Mouse (Mus musculus): Measurements from ENCODE around the gene Limch1. TPM values are rescaled to one million over a fixed set of nuclear protein-coding genes. Genes with fewer than 3 reads are reported as not detected.

Limch1 gene
- polyA plus RNA-seq (2016; fragmentation: Nextera tagmentation; extraction: Ambion mirVana): 61.6 and 61.9 TPM in 2 replicates

GRCm38 (mm10) chr5:66745390-66745995 is at the start of gene Limch1:
TSS of gene Limch1 (plus strand) at chr5:66745827.
- H3K9me3 ChIP-seq: no peaks in the 10 kb centered on the region
- ATAC-seq (ENCODE audit: insufficient number of reproducible peaks, insufficient read depth, low FRiP score, low TSS enrichment): peak; percentile 73
- WGBS: 1% methylated on average over 48 of the region's 50 CpGs
- peak within 1 kb of the TSS; percentile 94 for H3K4me2 ChIP-seq (replicated peaks)
- peak within 1 kb of the TSS; percentile 42 for H3K27ac ChIP-seq
- peaks cover 6% of the 10 kb centered on the region; the same call in 1 of the 2 replicates for H3K27me3 ChIP-seq
- peak within 1 kb of the TSS; percentile 64 for H3K4me3 ChIP-seq
- H3K9ac ChIP-seq: peak within 1 kb of the TSS; percentile 74
- H3K36me3 ChIP-seq: no peaks in the 10 kb centered on the region
- H3K4me1 ChIP-seq: peaks cover 22% of the 10 kb centered on the region

GRCm38 (mm10) chr5:66697119-66697518 is 48.5 kb upstream of the Limch1 start:
- no peak overlapping the region for H3K27ac ChIP-seq
- ATAC-seq (ENCODE audit: insufficient number of reproducible peaks, insufficient read depth, low FRiP score, low TSS enrichment): no peak
- H3K4me1 ChIP-seq: no peaks in the 10 kb centered on the region
- H3K9ac ChIP-seq: no peak overlapping the region
- H3K27me3 ChIP-seq: no peaks in the 10 kb centered on the region
- H3K4me3 ChIP-seq: no peak overlapping the region
- no peaks in the 10 kb centered on the region for H3K9me3 ChIP-seq
- H3K36me3 ChIP-seq: no peaks in the 10 kb centered on the region
- H3K4me2 ChIP-seq (replicated peaks): no peak overlapping the region

DNA sequence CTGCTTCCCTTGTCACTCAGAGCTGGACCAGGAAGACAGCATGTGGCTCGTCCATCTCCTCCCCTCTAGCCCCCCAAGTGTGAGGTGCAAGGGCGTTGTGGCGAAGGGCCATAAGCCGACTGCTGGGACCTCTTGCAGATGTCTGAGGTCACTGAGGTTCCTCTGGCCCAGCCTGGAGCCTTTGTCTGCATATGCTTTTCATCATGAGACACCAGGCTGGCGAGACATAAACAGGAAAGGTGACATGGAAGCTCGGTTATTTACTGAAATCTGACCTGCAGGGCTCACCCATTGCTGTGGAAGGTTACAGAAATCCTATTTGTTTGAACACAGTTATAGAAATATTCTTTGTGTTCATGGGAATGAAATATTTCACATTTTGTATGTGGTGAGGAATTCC is 45.7 kb upstream of the Limch1 start:
- no peak overlapping the region for H3K4me3 ChIP-seq
- H3K36me3 ChIP-seq: no peaks in the 10 kb centered on the region
- no peaks in the 10 kb centered on the region for H3K27me3 ChIP-seq
- no peak overlapping the region for H3K27ac ChIP-seq
- ATAC-seq (ENCODE audit: insufficient number of reproducible peaks, insufficient read depth, low FRiP score, low TSS enrichment): no peak
- WGBS: 20% methylated on average over 6 of the region's 6 CpGs
- no peak overlapping the region for H3K9ac ChIP-seq
- no peak overlapping the region for H3K4me2 ChIP-seq (replicated peaks)
- H3K4me1 ChIP-seq: peaks cover 6% of the 10 kb centered on the region; the same call in 1 of the 2 replicates
- no peaks in the 10 kb centered on the region for H3K9me3 ChIP-seq

GRCm38 (mm10) chr5:66701951-66702350 is 43.7 kb upstream of the Limch1 start:
- no peak overlapping the region for H3K4me3 ChIP-seq
- WGBS: 88% methylated on average over 4 of the region's 4 CpGs
- no peaks in the 10 kb centered on the region for H3K27me3 ChIP-seq
- H3K9me3 ChIP-seq: no peaks in the 10 kb centered on the region
- H3K9ac ChIP-seq: no peak overlapping the region
- H3K27ac ChIP-seq: no peak overlapping the region
- no peak for ATAC-seq (ENCODE audit: insufficient number of reproducible peaks, insufficient read depth, low FRiP score, low TSS enrichment)
- no peak overlapping the region for H3K4me2 ChIP-seq (replicated peaks)
- no peaks in the 10 kb centered on the region for H3K36me3 ChIP-seq
- H3K4me1 ChIP-seq: peaks cover 6% of the 10 kb centered on the region; the same call in 1 of the 2 replicates

DNA sequence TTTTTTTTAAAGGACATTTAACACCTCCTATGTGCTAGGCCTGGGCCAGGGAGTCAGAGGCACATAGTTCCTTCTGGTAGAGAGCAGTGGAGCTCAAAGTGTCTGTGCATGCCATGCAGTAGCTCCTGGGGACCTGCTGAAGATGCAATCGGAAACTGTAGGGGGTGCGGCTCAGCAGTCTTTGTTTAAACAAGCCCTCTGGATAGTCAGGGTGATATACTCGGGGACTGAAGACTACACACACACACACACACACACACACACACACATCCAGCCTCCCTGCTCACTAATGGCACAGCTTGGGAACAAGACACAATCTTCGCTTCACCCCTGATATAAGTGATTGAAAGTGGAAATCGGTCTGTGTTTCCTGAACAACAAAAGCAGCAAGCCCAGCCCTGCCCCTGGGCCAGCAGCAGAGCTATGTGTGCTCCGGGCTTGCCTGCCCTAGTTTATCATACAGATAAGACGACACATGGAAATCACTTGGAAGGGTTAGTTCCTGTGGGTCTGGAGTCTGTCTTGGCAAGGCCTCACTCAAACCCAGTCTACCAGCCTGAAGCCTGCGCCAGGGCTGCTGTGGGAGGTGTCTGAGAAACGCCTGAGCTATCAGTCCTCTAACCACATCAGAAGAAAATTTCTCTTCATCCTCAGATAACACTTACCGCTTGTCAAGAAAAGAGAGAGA is 42.2 kb upstream of the Limch1 start:
- ATAC-seq (ENCODE audit: insufficient number of reproducible peaks, insufficient read depth, low FRiP score, low TSS enrichment): no peak

DNA sequence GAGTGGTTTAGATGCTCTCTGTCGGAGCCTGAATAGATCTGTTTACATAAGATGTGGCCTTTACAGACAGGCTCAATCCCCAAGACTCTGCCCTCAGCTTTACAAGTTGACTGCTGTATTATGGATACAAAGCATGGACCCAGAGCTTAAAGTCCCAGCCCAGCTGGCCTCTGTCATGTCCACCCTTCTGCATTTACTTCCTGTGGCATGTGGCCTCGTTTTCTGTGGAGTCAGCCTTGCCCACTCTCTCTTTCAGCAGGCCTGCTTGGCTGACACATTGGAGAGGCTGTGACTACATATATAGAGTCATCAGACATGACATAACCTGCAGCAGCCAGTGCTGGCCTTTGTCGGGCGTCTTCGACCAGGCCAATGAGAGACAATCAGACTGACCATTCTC is 37.8 kb upstream of the Limch1 start:
- Histone ChIP-seq H3K9me3 (no peaks in the 10 kb centered on the region), H3K4me1 (peaks cover 8% of the 10 kb centered on the region; the same call in 1 of the 2 replicates), H3K4me2 (replicated peaks) (no peak overlapping the region), H3K27me3 (no peaks in the 10 kb centered on the region), H3K4me3 (no peak overlapping the region), H3K9ac (no peak overlapping the region), H3K27ac (no peak overlapping the region), H3K36me3 (no peaks in the 10 kb centered on the region)
- WGBS: 71% methylated on average over 5 of the region's 5 CpGs
- no peak for ATAC-seq (ENCODE audit: insufficient number of reproducible peaks, insufficient read depth, low FRiP score, low TSS enrichment)

More for the DNA sequence above, 42.2 kb upstream of the Limch1 start:
- Histone ChIP-seq H3K4me1 (peaks cover 6% of the 10 kb centered on the region; the same call in 1 of the 2 replicates), H3K27me3 (no peaks in the 10 kb centered on the region), H3K9ac (no peak overlapping the region), H3K9me3 (no peaks in the 10 kb centered on the region), H3K4me3 (no peak overlapping the region), H3K27ac (no peak overlapping the region), H3K4me2 (replicated peaks) (no peak overlapping the region), H3K36me3 (no peaks in the 10 kb centered on the region)
- 42% methylated on average over 10 of the region's 10 CpGs for WGBS

DNA sequence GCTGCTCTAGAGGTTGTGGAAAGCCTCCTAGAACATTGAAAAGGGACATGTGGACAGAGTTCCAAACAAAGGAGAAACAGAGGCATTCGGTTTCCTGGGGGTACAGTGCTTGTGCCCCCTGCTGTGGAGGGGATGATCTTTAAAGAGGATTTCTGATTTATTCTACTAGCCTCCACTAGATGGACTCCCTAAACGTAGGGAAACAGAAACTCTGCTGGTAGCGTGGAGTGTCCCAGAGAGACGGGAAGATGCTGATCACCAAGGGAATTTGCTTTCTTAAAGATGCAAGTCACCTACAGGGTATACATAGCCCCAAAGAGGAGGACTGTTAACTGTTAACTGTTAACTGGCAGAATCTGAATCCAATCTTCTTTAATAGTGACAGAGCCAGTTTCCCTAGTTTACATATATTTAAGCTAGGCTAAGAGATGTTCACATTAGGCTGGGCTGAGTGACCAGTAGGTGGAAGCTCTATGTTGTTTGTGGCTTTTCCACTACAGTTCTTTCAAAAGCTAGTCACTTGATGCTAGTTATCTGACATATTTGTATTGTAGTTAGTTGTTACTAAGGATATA is 35.1 kb upstream of the Limch1 start:
- no peak overlapping the region for H3K4me3 ChIP-seq
- H3K4me2 ChIP-seq (replicated peaks): no peak overlapping the region
- H3K27ac ChIP-seq: no peak overlapping the region
- 8% methylated on average over 4 of the region's 4 CpGs for WGBS
- peaks cover 4% of the 10 kb centered on the region; the same call in 1 of the 2 replicates for H3K4me1 ChIP-seq
- H3K9ac ChIP-seq: no peak overlapping the region
- ATAC-seq (ENCODE audit: insufficient number of reproducible peaks, insufficient read depth, low FRiP score, low TSS enrichment): no peak
- H3K36me3 ChIP-seq: no peaks in the 10 kb centered on the region
- H3K9me3 ChIP-seq: no peaks in the 10 kb centered on the region
- no peaks in the 10 kb centered on the region for H3K27me3 ChIP-seq

DNA sequence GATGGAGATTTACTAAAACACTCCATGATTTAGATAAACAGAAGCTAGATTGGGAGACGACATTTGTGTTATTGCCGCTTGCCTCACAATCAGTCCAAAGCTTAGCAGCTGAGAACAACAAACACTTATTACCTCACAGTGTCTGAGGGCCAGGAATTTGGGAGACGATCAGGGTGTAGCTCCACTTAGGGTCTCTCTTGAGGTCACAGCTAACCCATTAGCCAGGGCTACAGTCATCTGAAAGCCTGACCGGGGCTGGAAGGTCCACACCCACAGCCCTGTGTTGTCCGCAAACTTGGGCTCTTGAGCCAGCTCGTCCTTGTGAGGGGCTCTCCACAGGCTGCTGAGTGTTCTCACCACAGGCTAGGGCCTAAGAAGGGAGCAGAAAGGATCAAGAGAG is 32.8 kb upstream of the Limch1 start:
- Histone ChIP-seq H3K27ac (no peak overlapping the region), H3K27me3 (no peaks in the 10 kb centered on the region), H3K9ac (no peak overlapping the region), H3K4me3 (no peak overlapping the region), H3K36me3 (no peaks in the 10 kb centered on the region), H3K4me1 (peaks cover 5% of the 10 kb centered on the region; the same call in 1 of the 2 replicates), H3K9me3 (no peaks in the 10 kb centered on the region), H3K4me2 (replicated peaks) (no peak overlapping the region)
- WGBS: 66% methylated on average over 6 of the region's 6 CpGs
- peak; percentile 19; the same call in 1 of the 2 replicates for ATAC-seq (ENCODE audit: insufficient number of reproducible peaks, insufficient read depth, low FRiP score, low TSS enrichment)

DNA sequence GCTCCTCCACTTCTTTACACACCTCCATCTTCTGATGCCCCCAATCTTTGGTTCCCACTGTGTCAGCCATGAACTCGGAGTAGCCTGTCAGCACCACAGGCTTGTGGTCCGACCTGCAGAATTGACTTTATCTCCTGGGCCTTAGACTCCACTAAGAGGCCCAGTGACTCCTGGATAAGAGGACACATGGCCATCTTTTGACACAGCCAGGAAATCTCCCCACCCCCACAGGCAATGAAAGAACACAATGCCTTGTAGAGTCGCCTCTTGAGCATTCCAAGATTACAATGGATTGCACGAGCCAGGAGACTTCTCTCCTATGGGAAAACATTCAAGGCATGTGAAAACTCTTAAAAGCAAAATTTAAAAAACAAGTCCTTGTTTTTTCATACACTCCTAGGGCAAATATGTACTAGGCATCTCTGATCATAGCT is 30.1 kb upstream of the Limch1 start:
- H3K9ac ChIP-seq: no peak overlapping the region
- peaks cover 7% of the 10 kb centered on the region; the same call in 1 of the 2 replicates for H3K4me1 ChIP-seq
- no peaks in the 10 kb centered on the region for H3K27me3 ChIP-seq
- no peak for ATAC-seq (ENCODE audit: insufficient number of reproducible peaks, insufficient read depth, low FRiP score, low TSS enrichment)
- H3K36me3 ChIP-seq: no peaks in the 10 kb centered on the region
- no peak overlapping the region for H3K4me3 ChIP-seq
- H3K4me2 ChIP-seq (replicated peaks): no peak overlapping the region
- no peaks in the 10 kb centered on the region for H3K9me3 ChIP-seq
- WGBS: 66% methylated on average over 4 of the region's 4 CpGs
- H3K27ac ChIP-seq: no peak overlapping the region

- Histone ChIP-seq H3K36me3 (no peaks in the 10 kb centered on the region), H3K9me3 (no peaks in the 10 kb centered on the region), H3K4me2 (replicated peaks) (no peak overlapping the region), H3K9ac (no peak overlapping the region), H3K4me3 (no peak overlapping the region), H3K27me3 (no peaks in the 10 kb centered on the region), H3K27ac (no peak overlapping the region), H3K4me1 (peaks cover 18% of the 10 kb centered on the region)
- WGBS: 45% methylated on average over 4 of the region's 4 CpGs
- no peak for ATAC-seq (ENCODE audit: insufficient number of reproducible peaks, insufficient read depth, low FRiP score, low TSS enrichment)
These were observed 27.7 kb upstream of the Limch1 start for GRCm38 (mm10) chr5:66717931-66718330.

DNA sequence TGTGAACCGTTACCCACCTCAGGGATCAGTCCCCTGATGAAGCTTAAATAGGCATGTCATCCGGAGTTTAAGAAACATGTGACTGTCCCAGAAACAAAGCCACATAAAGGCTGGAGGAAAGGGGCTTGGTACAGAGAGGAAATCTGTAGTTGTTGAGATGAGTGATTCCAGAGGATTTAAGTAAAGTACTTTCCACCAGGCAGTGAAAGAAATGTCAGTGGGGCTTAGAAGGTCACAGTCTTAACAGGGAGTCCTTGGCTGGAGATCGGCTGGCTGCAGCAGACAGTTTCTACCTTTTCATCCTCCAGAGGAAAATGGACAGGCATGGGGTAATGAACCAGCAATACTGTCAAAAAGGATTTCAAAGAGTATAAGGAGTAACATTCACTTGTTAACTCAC is 27.2 kb upstream of the Limch1 start:
- Histone ChIP-seq H3K4me3 (no peak overlapping the region), H3K27ac (no peak overlapping the region), H3K36me3 (no peaks in the 10 kb centered on the region), H3K4me1 (peaks cover 21% of the 10 kb centered on the region; the same call in 1 of the 2 replicates), H3K27me3 (no peaks in the 10 kb centered on the region), H3K9me3 (no peaks in the 10 kb centered on the region), H3K9ac (no peak overlapping the region), H3K4me2 (replicated peaks) (no peak overlapping the region)
- no peak for ATAC-seq (ENCODE audit: insufficient number of reproducible peaks, insufficient read depth, low FRiP score, low TSS enrichment)
- 30% methylated on average over 3 of the region's 3 CpGs for WGBS

DNA sequence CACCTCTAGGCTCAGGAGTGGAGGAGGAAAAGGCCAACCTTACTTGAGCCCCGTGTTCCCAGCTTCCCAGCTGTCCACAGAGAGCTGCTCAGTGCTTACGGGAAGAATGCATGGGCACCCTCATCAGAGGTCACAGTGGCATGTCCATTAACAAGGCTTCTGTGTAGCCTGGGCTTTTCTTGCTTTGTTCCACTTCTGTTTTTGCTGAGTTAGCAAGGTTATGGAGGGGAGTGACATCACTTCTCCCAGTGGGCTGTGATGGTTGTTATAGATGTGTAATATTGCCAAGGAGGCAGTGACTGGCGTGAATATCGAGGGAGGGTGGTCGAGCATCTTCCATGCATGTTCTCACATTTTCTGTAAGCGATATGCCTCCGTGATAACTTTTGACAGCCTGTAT is 26.7 kb upstream of the Limch1 start:
- no peaks in the 10 kb centered on the region for H3K27me3 ChIP-seq
- H3K36me3 ChIP-seq: no peaks in the 10 kb centered on the region
- 74% methylated on average over 7 of the region's 7 CpGs for WGBS
- H3K4me1 ChIP-seq: peaks cover 24% of the 10 kb centered on the region; the same call in 1 of the 2 replicates
- no peaks in the 10 kb centered on the region for H3K9me3 ChIP-seq
- ATAC-seq (ENCODE audit: insufficient number of reproducible peaks, insufficient read depth, low FRiP score, low TSS enrichment): no peak
- H3K4me3 ChIP-seq: no peak overlapping the region
- no peak overlapping the region for H3K4me2 ChIP-seq (replicated peaks)
- no peak overlapping the region for H3K9ac ChIP-seq
- no peak overlapping the region for H3K27ac ChIP-seq

Data from embryonic facial prominence, embryonic 12.5 days (tissue).